Mouse (Mus musculus) liver, embryonic 16.5 days (tissue): Measurements from ENCODE around the gene Ncf2. TPM values are rescaled to one million over a fixed set of nuclear protein-coding genes. Genes with fewer than 3 reads are reported as not detected.

ENCODE experiments used
- ATAC-seq: fragments of 200-750 bp; cut with Nextera tagmentation; 2 replicates; pipeline ENCODE4 v1.8.0; 2017; ENCODE audit warnings: low read depth, mild to moderate bottlenecking, moderate number of reproducible peaks, moderate library complexity
- H3K27ac ChIP-seq: fragments of 300-500 bp; sonication (generic); 2 replicates; pipeline ENCODE4 v1.5.1; 2014; ENCODE audit warnings: mild to moderate bottlenecking, low read length
- H3K27me3 ChIP-seq: fragments of 300-500 bp; sonication (generic); 2 replicates; pipeline ENCODE4 v1.6.1; 2014; ENCODE audit warnings: low read depth, low read length, mixed read lengths; ENCODE audit not compliant: control insufficient read depth, insufficient read depth
- H3K36me3 ChIP-seq: fragments of 300-500 bp; sonication (generic); 2 replicates; pipeline ENCODE4 v1.6.1; 2014; ENCODE audit warnings: mild to moderate bottlenecking; ENCODE audit not compliant: control insufficient read depth, insufficient read depth
- H3K4me1 ChIP-seq: fragments of 300-500 bp; sonication (generic); 2 replicates; pipeline ENCODE4 v1.6.1; 2014; ENCODE audit warnings: low read depth, low read length, mixed read lengths; ENCODE audit not compliant: control insufficient read depth
- H3K4me2 ChIP-seq: fragments of 300-500 bp; sonication (generic); 2 replicates; pipeline ENCODE4 v1.6.1; 2014; ENCODE audit warnings: low read depth, low read length, mixed read lengths
- H3K4me3 ChIP-seq: fragments of 300-500 bp; sonication (generic); 2 replicates; pipeline ENCODE4 v1.5.1; 2014; ENCODE audit warnings: low read depth, mild to moderate bottlenecking, low read length
- H3K9ac ChIP-seq: fragments of 300-500 bp; sonication (generic); 2 replicates; pipeline ENCODE4 v1.6.1; 2014; ENCODE audit warnings: low read depth, low read length
- H3K9me3 ChIP-seq: fragments of 300-500 bp; sonication (generic); replicated peaks from 2 replicates; pipeline ENCODE4 v1.6.1; 2016; ENCODE audit warnings: low read length; ENCODE audit not compliant: control insufficient read depth
- WGBS: fragments of 180-500 bp; shearing (Covaris S2); extraction: QIAGEN DNeasy Blood & Tissue Kit; methylation state at CpG from one replicate; pipeline ENCODE4 v1.1.7; 2014; ENCODE audit not compliant: insufficient replicate concordance; 5-methylcytosine and 5-hydroxymethylcytosine counted together
- polyA plus RNA-seq: library from polyadenylated mRNA; unstranded; fragments of >200 nt; fragmentation: Nextera tagmentation; extraction: Ambion mirVana; gene quantifications from 2 replicates; pipeline ENCODE4 v1.2.1, GENCODE M21; 2015

Ncf2 gene
- polyA plus RNA-seq, 1 experiment from 2014 or later, result 13.1 TPM

DNA sequence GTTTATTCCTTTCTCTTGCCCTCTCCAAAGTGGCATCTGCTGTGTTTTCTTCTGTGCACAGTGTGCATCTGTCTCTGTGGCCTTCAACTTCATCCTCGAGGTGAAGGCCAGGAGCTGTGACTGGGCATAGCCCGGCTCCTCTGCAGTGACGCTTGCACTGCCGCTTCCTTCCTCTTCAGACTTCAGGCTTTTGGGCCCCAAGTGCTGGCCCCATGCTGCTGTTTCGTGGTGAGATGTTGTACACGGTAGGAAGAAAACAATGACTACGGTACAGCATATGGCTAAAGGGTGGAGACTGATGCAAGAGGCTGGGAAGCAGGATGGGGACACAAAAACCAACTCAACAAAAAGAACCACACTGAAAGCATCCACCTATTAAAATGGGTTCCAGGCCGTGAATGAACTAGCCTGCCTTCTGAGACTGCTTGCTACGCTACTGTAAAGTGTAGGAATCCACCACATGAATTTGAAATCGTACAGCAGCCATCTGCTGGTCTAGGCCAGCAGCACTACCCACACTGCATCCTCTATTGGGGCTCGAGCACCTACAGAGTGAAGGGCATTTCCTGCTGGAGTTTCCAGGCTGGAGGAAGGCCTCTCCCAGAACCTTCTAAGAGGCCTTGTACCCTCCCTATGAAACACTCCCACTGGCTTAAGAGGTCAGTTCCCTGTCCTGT is 38.2 kb downstream of the Ncf2 start:
- H3K4me2 ChIP-seq, result no peak overlapping the region
- WGBS, result 45% methylated on average over 11 of the region's 11 CpGs

DNA sequence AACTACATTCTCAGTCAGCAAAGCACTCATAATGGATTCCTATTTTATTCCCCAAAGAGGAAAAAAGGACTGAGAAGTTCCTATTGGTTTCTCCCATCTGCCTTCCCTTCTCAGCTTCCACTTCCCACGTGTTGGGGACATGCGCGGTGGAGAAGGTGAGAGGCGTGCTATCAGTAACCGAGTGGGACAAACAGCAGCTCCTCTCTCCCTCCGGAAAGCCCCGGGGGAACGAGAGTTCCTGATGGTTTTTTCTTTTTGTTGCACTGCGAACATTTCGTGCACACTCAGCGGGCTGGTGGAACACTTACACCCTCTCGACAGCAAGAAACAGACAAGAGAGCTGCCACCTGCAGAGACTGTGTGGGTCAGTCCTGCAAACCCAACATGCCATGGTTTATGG is 38.8 kb downstream of the Ncf2 start:
- H3K4me1 ChIP-seq, result no peaks in the 10 kb centered on the region
- H3K36me3 ChIP-seq, result peaks cover 32% of the 10 kb centered on the region
- no peak overlapping the region for H3K27ac ChIP-seq
- no peak overlapping the region for H3K9ac ChIP-seq
- no peak for ATAC-seq
- no peaks in the 10 kb centered on the region for H3K27me3 ChIP-seq
- H3K4me3 ChIP-seq, result no peak overlapping the region
- 81% methylated on average over 12 of the region's 12 CpGs for WGBS
- no peaks in the 10 kb centered on the region for H3K9me3 ChIP-seq
- no peak overlapping the region for H3K4me2 ChIP-seq

More for the DNA sequence above, 38.2 kb downstream of the Ncf2 start:
- Histone ChIP-seq H3K4me1 (no peaks in the 10 kb centered on the region), H3K4me3 (no peak overlapping the region), H3K9me3 (no peaks in the 10 kb centered on the region), H3K36me3 (peaks cover 30% of the 10 kb centered on the region), H3K27ac (no peak overlapping the region), H3K9ac (no peak overlapping the region), H3K27me3 (no peaks in the 10 kb centered on the region)
- no peak for ATAC-seq

DNA sequence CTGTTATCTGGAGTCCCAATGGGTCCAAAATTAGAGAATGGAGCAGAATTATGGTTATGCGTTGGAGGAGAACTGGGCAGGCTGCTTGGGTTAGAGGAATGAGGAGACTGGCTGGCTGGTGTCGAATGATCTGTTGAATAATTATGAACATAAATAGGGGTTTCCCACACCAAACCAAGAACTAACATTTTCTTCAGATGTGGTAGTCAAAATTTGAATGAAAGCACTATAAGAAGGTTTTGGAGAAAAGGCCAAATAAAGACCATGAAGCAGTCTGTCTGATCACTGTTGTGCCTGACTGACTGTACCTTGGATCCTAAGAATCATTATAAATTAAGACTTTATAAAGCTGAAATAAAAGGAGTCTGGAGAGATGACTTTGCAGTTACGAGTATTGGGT is 40.3 kb downstream of the Ncf2 start:
- H3K36me3 ChIP-seq, result peaks cover 36% of the 10 kb centered on the region
- no peak overlapping the region for H3K27ac ChIP-seq
- no peaks in the 10 kb centered on the region for H3K9me3 ChIP-seq
- no peak overlapping the region for H3K9ac ChIP-seq
- ATAC-seq, result no peak
- no peak overlapping the region for H3K4me3 ChIP-seq
- no peaks in the 10 kb centered on the region for H3K4me1 ChIP-seq
- H3K27me3 ChIP-seq, result no peaks in the 10 kb centered on the region
- WGBS, result 72% methylated on average over 3 of the region's 3 CpGs
- H3K4me2 ChIP-seq, result no peak overlapping the region

DNA sequence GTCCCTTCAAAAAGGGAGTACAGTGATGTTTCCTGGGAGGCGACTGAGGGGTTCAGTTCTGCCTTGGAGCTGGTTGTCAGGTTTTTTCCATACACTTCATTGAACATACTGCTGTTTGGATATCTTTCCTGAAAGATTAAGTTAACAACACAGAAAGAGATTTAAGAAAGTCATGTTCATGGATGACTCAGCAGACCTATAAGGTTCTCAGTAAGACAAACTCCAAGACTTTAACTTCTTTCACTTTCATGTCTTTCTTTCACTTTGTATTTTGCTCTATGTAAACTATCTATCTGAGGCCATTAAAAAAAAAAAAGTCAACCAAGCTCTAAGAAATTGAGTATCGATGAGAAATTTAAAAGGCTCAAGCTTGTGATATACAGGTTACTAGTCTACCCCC is 41.1 kb downstream of the Ncf2 start:
- WGBS, result 80% methylated on average over 2 of the region's 2 CpGs
- H3K36me3 ChIP-seq, result peaks cover 34% of the 10 kb centered on the region
- ATAC-seq, result no peak

DNA sequence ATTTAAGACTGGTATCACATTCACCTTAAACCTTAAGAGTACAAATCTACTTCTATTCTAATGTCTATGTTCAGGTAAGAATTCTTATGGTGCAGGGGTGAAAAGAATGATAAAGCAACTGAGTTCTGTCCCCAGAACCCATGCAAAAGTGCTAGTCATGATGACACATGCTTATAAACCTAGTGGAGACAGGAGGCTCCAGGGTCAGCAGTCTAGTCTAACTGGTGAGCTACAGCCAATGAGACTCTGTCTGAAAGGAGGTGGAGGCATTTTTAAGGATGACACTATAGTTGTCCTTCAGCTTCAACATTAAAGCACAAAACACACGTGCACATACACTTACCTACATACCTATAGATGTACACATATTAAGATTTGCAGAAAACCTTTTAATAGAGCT is 44.6 kb downstream of the Ncf2 start:
- no peak overlapping the region for H3K4me3 ChIP-seq
- H3K4me1 ChIP-seq, result no peaks in the 10 kb centered on the region
- 63% methylated on average over 1 of the region's 1 CpGs for WGBS
- H3K9me3 ChIP-seq, result no peaks in the 10 kb centered on the region
- H3K4me2 ChIP-seq, result no peak overlapping the region
- peaks cover 35% of the 10 kb centered on the region for H3K36me3 ChIP-seq
- no peaks in the 10 kb centered on the region for H3K27me3 ChIP-seq
- ATAC-seq, result no peak
- no peak overlapping the region for H3K9ac ChIP-seq
- no peak overlapping the region for H3K27ac ChIP-seq

More for the DNA sequence above, 41.1 kb downstream of the Ncf2 start:
- H3K4me3 ChIP-seq, result no peak overlapping the region
- no peaks in the 10 kb centered on the region for H3K27me3 ChIP-seq
- no peak overlapping the region for H3K9ac ChIP-seq
- H3K27ac ChIP-seq, result no peak overlapping the region
- no peak overlapping the region for H3K4me2 ChIP-seq
- H3K4me1 ChIP-seq, result no peaks in the 10 kb centered on the region
- no peaks in the 10 kb centered on the region for H3K9me3 ChIP-seq

DNA sequence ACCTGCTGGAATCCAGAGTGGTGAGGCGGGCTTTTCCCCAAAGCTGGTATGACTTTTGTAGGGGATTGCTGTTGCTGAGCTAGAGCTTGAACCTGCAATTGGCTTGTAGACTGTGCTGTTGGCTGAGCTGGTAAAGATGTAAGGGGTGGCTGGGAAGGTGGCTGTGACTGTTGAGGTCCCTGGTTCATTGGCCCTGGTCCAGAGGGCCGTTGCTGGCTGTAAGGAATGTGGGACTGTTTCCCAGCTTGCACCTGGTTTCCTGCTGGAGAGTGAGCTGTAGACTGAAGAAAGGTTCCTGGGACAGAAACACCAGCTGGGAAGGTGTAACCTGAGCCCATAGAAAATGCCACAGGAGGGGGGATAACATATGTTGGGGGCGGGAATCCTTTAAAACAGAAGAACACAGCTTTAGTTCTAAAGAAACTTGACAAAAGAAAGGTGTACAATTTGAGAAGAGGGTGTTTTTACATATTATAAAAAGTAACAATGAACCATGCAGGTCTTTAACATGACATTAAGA is 45.3 kb downstream of the Ncf2 start:
- no peaks in the 10 kb centered on the region for H3K27me3 ChIP-seq
- no peak overlapping the region for H3K4me3 ChIP-seq
- WGBS, result 79% methylated on average over 3 of the region's 3 CpGs
- no peaks in the 10 kb centered on the region for H3K9me3 ChIP-seq
- H3K4me2 ChIP-seq, result no peak overlapping the region
- no peak overlapping the region for H3K9ac ChIP-seq
- no peaks in the 10 kb centered on the region for H3K4me1 ChIP-seq
- H3K27ac ChIP-seq, result no peak overlapping the region
- peaks cover 30% of the 10 kb centered on the region for H3K36me3 ChIP-seq
- no peak for ATAC-seq

DNA sequence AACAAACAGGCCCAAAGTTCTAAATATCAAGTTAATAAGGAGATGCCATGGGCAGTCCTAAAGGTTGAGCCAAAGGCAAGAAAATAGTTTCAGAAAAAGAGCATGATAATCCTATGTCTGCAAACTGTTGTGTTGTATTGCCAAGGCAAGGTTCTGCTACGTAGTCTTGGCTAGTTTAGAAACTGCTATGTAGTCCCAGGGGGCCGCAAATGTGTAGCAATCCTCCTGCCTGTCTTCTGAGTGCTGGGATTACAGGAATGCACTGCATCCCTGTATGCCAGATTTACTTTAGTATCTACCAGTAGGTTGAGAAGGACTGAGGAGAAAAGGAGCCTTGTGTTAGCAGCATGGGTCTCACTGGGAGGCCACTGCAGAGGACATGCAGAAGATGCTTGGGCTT is 46.9 kb downstream of the Ncf2 start:
- Histone ChIP-seq H3K9me3 (no peaks in the 10 kb centered on the region), H3K4me1 (no peaks in the 10 kb centered on the region), H3K27me3 (no peaks in the 10 kb centered on the region), H3K36me3 (peaks cover 28% of the 10 kb centered on the region), H3K9ac (no peak overlapping the region), H3K27ac (no peak overlapping the region), H3K4me2 (no peak overlapping the region), H3K4me3 (no peak overlapping the region)
- 80% methylated on average over 2 of the region's 2 CpGs for WGBS
- ATAC-seq, result no peak

DNA sequence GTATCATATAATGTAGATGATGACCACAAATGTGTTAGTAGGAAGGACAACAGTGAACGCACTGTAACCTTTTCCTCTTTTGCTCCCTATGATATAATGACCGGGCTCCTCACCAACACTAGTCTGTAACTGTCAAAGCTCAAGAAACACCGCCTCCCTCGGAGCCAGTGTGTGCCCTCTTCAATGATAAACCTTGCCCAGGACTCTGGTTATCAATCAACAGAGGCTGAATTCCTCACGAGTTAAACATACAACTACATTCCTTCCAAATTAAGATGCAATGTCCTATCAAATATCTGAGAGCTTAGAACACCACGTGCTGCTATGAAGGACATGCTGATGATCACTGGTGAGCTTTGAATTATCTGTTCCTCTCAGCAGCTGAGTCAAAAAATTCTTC is 69.9 kb downstream of the Ncf2 start:
- Histone ChIP-seq H3K27ac (no peak overlapping the region), H3K9me3 (no peaks in the 10 kb centered on the region), H3K4me2 (no peak overlapping the region), H3K36me3 (peaks cover 17% of the 10 kb centered on the region), H3K4me1 (no peaks in the 10 kb centered on the region), H3K27me3 (no peaks in the 10 kb centered on the region), H3K4me3 (no peak overlapping the region), H3K9ac (no peak overlapping the region)
- no peak for ATAC-seq
- 66% methylated on average over 6 of the region's 6 CpGs for WGBS

DNA sequence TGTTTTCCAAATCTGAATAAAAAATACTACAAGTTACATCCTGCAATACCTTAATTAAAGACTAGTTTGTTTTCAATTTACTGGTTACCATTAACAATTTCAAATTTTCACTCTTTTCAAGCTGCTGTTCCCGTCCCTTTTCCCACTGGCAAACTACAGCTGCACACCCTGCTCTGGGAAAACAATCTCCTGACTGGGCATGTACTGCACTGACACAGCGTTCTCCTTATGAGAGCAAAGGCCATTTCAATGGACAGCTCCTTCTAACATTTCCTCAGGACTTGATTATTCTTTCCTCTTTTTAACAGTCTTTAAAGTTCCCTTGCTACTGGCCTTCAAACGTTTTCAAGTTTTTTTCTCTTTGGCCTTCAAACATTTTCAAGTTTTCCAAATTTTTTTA is 71.0 kb downstream of the Ncf2 start:
- no peak overlapping the region for H3K9ac ChIP-seq
- no peaks in the 10 kb centered on the region for H3K27me3 ChIP-seq
- no peaks in the 10 kb centered on the region for H3K9me3 ChIP-seq
- peaks cover 17% of the 10 kb centered on the region for H3K36me3 ChIP-seq
- no peaks in the 10 kb centered on the region for H3K4me1 ChIP-seq
- no peak for ATAC-seq
- no peak overlapping the region for H3K4me3 ChIP-seq
- H3K4me2 ChIP-seq, result no peak overlapping the region
- WGBS, result 66% methylated on average over 3 of the region's 3 CpGs
- no peak overlapping the region for H3K27ac ChIP-seq
